Mouse (Mus musculus) cerebellum, adult 18-20 months (tissue): Measurements from ENCODE around the gene Large2.

Experiments used
- DNase-seq, 2 experiments: peaks; one replicate each; pipeline ENCODE4 v3.0.0; 2021

Large2 gene

GRCm38 (mm10) chr2:92390206-92390930 is 15.7 kb upstream of the Large2 start:
- peak; percentile 66 to 69 for DNase-seq

- no peak for DNase-seq
These were observed 15.0 kb upstream of the Large2 start for GRCm38 (mm10) chr2:92389645-92390044.

GRCm38 (mm10) chr2:92388891-92389641 is 14.4 kb upstream of the Large2 start:
- peak; percentile 84 to 93 for DNase-seq

- no peak for DNase-seq
These were observed 13.4 kb upstream of the Large2 start for GRCm38 (mm10) chr2:92388081-92388517.

GRCm38 (mm10) chr2:92387646-92388045 is 13.0 kb upstream of the Large2 start:
- no peak for DNase-seq

GRCm38 (mm10) chr2:92386821-92387570 is 12.3 kb upstream of the Large2 start:
- peak in 1 of 2 experiments; percentile 27 for DNase-seq

GRCm38 (mm10) chr2:92385113-92386051 is 10.7 kb upstream of the Large2 start:
- DNase-seq, result peak in 1 of 2 experiments; percentile 44

- DNase-seq, result no peak
These were observed 9.4 kb upstream of the Large2 start for GRCm38 (mm10) chr2:92384101-92384500.

GRCm38 (mm10) chr2:92382759-92383158 is 8.1 kb upstream of the Large2 start:
- DNase-seq, result peak in 1 of 2 experiments; percentile 38

- peak; percentile 55 to 63 for DNase-seq
These were observed 7.4 kb upstream of the Large2 start, which contains the start of gene 1700029I15Rik for GRCm38 (mm10) chr2:92381901-92382588. 1700029I15Rik (plus strand) TSS chr2:92382538.

GRCm38 (mm10) chr2:92381161-92381560 is 6.5 kb upstream of the Large2 start:
- DNase-seq, result no peak

GRCm38 (mm10) chr2:92380495-92381050 is 5.9 kb upstream of the Large2 start:
- DNase-seq, result no peak

GRCm38 (mm10) chr2:92379783-92380494 is 5.3 kb upstream of the Large2 start:
- no peak for DNase-seq

GRCm38 (mm10) chr2:92377320-92377719 is 2.7 kb upstream of the Large2 start:
- peak in 1 of 2 experiments; percentile 23 for DNase-seq

GRCm38 (mm10) chr2:92376300-92376699 is 1.6 kb upstream of the Large2 start:
- DNase-seq, result no peak

- DNase-seq, result no peak
These were observed 1.1 kb upstream of the Large2 start for GRCm38 (mm10) chr2:92375788-92376187.

GRCm38 (mm10) chr2:92375099-92375623 is 492 bp upstream of the Large2 start:
- peak; percentile 90 to 94 for DNase-seq

- peak in 1 of 2 experiments; percentile 14 for DNase-seq
These were observed 1.2 kb downstream of the Large2 start for GRCm38 (mm10) chr2:92373437-92373813.

- peak; percentile 59 to 61 for DNase-seq
These were observed 1.8 kb downstream of the Large2 start for GRCm38 (mm10) chr2:92372767-92373436.
